Mouse (Mus musculus): ENCODE data around the gene Vsir. TPM values are rescaled to one million over a fixed set of nuclear protein-coding genes. Genes with fewer than 3 reads are reported as not detected.

Gene Vsir
- polyA plus RNA-seq, 1 experiment from 2014 or later = 1.6 TPM

DNA sequence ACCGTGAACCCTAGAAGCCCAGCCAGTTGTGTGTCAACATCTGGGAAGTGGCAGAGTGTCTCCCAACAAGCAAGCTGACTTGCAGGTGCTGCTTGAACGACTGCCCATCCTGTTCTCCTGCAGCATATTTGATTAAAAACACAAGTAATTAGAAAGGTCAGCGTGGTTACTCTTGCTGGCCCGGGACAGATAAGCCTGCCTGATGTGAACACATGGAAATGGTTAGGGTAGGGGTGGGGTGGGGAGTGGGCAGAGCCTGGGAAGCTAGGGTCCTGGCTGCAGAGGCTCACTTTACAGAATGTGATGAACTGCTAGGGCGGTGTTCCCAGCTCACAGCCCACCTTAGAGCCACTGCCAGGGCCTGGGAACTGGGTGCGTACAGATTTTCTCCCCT, 26.9 kb downstream of the Vsir start:
- H3K9me3 ChIP-seq = no peaks in the 10 kb centered on the region
- 69% methylated on average over 6 of the region's 6 CpGs for WGBS
- H3K4me2 ChIP-seq (replicated peaks) = no peak overlapping the region
- no peak overlapping the region for H3K4me3 ChIP-seq (replicated peaks)
- H3K36me3 ChIP-seq = no peaks in the 10 kb centered on the region
- no peak for ATAC-seq
- no peaks in the 10 kb centered on the region for H3K4me1 ChIP-seq (replicated peaks)
- H3K27ac ChIP-seq = no peak overlapping the region
- H3K9ac ChIP-seq (replicated peaks) = no peak overlapping the region
- no peaks in the 10 kb centered on the region for H3K27me3 ChIP-seq

DNA sequence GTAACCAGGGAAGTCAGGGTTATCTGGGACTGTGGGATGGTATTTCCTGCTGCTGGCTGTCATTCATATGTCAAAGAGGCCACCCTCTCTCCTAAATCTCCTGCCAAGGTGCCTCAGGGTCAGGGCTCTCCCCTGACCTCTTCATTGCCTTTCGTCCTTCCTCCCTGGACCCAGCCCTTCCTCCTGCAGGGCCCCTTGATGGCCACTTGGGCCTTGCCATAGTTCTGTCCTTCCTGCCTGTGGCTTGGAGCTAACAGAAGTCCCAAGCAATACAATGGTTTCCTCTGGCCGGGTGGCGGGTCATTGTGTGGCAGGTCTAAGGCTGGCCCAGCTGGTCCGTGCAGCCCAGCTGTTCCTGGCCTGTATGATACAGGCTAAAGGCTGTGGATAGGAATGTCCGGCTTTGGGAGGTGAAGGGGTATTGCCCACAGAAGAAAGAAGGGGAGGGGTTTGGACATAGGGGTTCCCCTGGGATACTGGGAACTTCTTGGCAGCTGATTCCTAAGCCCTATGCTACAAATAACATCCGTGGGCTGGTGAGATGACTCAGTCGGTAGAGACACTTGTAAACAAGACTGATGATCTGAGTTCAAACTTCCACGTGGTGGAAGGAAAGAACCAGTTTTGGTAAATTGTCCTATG, 27.4 kb downstream of the Vsir start:
- ATAC-seq = no peak
- Histone ChIP-seq H3K36me3 (no peaks in the 10 kb centered on the region), H3K4me2 (replicated peaks) (no peak overlapping the region), H3K4me1 (replicated peaks) (no peaks in the 10 kb centered on the region), H3K27ac (no peak overlapping the region), H3K9ac (replicated peaks) (no peak overlapping the region), H3K9me3 (no peaks in the 10 kb centered on the region), H3K27me3 (no peaks in the 10 kb centered on the region), H3K4me3 (replicated peaks) (no peak overlapping the region)
- 73% methylated on average over 8 of the region's 8 CpGs for WGBS

DNA sequence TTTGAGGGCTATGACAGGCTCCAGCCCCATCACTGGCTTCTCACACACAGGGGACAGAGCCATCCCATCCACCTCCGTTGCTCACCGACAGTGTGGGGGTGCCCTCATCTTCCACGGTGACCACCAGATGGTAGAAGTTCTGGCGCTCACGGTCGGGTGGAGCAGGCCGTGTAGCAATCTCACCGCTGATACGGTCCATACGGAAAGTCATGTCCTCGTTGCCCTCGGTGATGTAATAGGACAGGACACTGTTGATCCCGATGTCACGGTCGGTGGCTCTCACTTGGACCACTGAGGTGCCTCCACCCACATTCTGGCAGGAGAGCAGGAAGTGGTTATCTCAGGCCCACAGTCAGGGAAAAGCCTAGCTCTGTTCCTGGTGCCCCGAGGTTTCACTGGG, 30.1 kb downstream of the Vsir start:
- H3K4me2 ChIP-seq (replicated peaks) = no peak overlapping the region
- no peaks in the 10 kb centered on the region for H3K27me3 ChIP-seq
- 92% methylated on average over 16 of the region's 16 CpGs for WGBS
- H3K9me3 ChIP-seq = no peaks in the 10 kb centered on the region
- no peak overlapping the region for H3K27ac ChIP-seq
- H3K4me3 ChIP-seq (replicated peaks) = no peak overlapping the region
- no peak for ATAC-seq
- no peaks in the 10 kb centered on the region for H3K36me3 ChIP-seq
- H3K9ac ChIP-seq (replicated peaks) = no peak overlapping the region
- no peaks in the 10 kb centered on the region for H3K4me1 ChIP-seq (replicated peaks)

DNA sequence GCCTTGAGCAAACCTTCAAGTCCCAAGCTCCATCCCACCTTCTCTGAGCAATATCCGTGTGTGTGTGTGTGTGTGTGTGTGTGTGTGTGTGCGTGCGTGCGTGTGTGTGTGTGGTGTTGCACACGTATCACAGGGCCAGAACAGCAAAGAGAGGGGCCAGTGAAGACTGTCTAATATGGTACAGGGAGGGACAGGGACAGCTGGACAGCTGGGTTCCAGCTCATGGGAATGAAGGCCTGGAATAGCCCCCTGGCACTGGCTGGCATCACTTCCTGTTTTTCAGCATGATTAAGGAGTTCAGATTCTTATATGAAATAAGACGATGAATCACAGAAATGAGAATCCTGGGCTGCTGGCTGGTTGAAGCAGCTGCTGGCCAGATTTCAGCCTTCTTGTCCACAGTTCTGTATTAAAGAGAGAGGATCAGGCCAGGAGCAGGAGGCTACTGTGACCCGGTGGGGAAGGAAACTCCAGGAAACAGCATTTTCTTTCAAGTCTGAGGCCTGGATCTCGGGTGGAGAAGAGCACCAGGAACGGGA, 32.8 kb downstream of the Vsir start:
- Histone ChIP-seq H3K4me1 (replicated peaks) (no peaks in the 10 kb centered on the region), H3K27ac (no peak overlapping the region), H3K36me3 (no peaks in the 10 kb centered on the region), H3K9me3 (no peaks in the 10 kb centered on the region), H3K9ac (replicated peaks) (no peak overlapping the region), H3K4me2 (replicated peaks) (no peak overlapping the region), H3K4me3 (replicated peaks) (no peak overlapping the region), H3K27me3 (no peaks in the 10 kb centered on the region)
- WGBS = 84% methylated on average over 9 of the region's 9 CpGs
- no peak for ATAC-seq

DNA sequence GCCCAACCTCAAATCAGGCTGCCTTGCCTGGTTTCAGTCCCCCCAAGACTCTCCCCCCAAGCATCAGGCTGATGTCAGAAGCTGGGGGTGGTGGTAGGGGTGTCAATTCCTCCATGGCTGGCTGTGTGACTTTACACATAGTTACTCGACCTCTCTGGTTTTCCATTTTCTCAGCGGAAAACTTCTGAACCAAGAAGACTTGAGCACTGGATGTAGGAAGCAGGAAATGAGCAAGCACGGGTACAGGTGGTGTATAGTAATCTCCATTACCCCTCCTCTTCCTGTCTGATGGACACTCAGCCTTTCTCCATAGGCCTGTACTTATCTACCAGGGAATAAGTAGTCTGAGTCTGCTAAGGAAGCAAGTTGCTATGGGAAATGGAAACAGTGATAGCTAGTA, 33.6 kb downstream of the Vsir start:
- Histone ChIP-seq H3K4me3 (replicated peaks) (no peak overlapping the region), H3K27ac (no peak overlapping the region), H3K9ac (replicated peaks) (no peak overlapping the region), H3K4me2 (replicated peaks) (no peak overlapping the region), H3K27me3 (no peaks in the 10 kb centered on the region), H3K36me3 (no peaks in the 10 kb centered on the region), H3K9me3 (no peaks in the 10 kb centered on the region), H3K4me1 (replicated peaks) (no peaks in the 10 kb centered on the region)
- 76% methylated on average over 3 of the region's 3 CpGs for whole genome bisulfite sequencing
- no peak for ATAC-seq

DNA sequence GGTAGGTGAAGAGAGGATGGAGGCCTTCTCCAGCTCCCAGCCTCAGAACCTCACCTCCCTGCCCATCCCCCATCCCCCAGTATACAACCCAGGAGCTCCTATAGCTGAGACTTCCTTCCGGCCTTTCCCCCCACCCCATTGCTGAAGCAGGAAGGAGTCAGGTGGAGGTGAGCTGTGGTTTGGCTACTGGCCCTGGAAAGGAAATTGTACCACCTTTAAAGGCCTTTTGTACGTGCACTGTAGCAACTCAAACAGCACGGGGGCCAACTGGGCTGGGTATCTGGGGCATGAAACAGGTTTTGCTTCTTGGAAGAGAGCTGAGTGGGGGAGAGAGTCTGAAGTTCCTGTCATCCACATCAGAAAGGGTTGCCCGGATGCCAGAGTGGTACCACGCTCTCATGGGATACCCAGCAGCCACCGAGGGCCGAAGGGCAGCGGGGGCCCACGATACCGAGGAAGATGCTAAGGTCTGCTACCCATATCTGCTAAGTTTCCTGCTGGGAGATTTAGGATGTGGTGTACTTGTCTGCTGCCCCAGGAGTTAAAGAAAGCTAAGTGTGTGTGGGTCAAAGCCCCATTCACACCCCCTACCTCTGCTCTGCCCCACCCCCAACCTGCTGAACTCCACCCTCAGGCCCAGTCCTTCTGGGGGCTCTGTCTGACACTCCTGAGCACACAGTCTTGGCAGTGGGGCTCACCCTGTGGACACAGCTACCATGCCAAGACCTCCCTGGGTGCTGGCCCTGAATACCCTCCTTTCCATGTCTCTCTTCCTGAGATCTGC, 34.7 kb downstream of the Vsir start:
- H3K4me3 ChIP-seq (replicated peaks) = no peak overlapping the region
- ATAC-seq = no peak
- no peaks in the 10 kb centered on the region for H3K27me3 ChIP-seq
- no peaks in the 10 kb centered on the region for H3K9me3 ChIP-seq
- 73% methylated on average over 10 of the region's 10 CpGs for WGBS
- H3K4me2 ChIP-seq (replicated peaks) = no peak overlapping the region
- no peak overlapping the region for H3K27ac ChIP-seq
- H3K36me3 ChIP-seq = no peaks in the 10 kb centered on the region
- H3K4me1 ChIP-seq (replicated peaks) = no peaks in the 10 kb centered on the region
- no peak overlapping the region for H3K9ac ChIP-seq (replicated peaks)

DNA sequence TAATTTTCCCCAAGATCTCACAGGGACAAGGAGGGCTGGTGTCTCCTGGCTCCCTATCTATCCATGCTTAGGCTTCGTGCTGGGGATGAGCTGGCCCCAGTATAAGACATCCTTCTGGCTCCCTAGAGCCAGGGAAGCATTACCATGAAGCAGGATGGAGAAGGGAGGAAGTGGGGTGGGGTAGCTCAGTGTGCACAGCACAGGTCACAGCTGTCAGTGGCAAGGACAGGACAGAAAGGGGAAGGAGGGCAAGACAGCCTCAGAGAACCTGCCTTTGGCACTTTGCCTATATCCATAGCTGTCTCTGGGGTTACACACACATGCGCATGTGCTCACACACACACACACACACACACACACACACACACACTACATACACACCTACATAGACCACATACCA, 41.7 kb downstream of the Vsir start:
- Histone ChIP-seq H3K9ac (replicated peaks) (no peak overlapping the region), H3K27me3 (no peaks in the 10 kb centered on the region), H3K9me3 (no peaks in the 10 kb centered on the region), H3K27ac (no peak overlapping the region), H3K4me3 (replicated peaks) (no peak overlapping the region), H3K4me1 (replicated peaks) (peaks cover 9% of the 10 kb centered on the region), H3K4me2 (replicated peaks) (no peak overlapping the region), H3K36me3 (no peaks in the 10 kb centered on the region)
- WGBS = 78% methylated on average over 1 of the region's 2 CpGs
- ATAC-seq = no peak

DNA sequence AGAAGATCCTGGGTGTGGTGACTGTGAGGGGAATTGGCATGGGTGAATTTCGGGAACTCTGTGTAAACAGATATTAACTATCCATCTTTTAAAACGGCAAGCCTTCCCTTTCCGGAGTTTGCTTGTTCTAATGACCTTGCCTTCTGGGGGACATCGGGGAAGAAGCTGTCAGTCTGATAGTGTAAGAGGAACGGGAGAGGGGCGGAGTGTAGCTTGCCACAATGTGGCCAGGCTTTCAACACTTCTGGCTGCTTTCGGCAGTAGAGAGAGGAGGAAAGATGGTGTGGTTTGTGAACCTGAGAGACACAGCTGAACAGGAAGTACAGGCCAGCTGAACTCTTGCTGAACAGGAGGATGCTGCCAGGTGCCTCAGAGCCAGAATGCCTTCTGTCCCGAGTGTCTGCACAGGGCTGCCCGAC, 42.8 kb downstream of the Vsir start:
- no peak for ATAC-seq
- 70% methylated on average over 9 of the region's 9 CpGs for WGBS
- peaks cover 9% of the 10 kb centered on the region for H3K4me1 ChIP-seq (replicated peaks)
- H3K4me2 ChIP-seq (replicated peaks) = no peak overlapping the region
- H3K36me3 ChIP-seq = no peaks in the 10 kb centered on the region
- no peaks in the 10 kb centered on the region for H3K9me3 ChIP-seq
- H3K4me3 ChIP-seq (replicated peaks) = no peak overlapping the region
- H3K9ac ChIP-seq (replicated peaks) = no peak overlapping the region
- no peaks in the 10 kb centered on the region for H3K27me3 ChIP-seq
- no peak overlapping the region for H3K27ac ChIP-seq

DNA sequence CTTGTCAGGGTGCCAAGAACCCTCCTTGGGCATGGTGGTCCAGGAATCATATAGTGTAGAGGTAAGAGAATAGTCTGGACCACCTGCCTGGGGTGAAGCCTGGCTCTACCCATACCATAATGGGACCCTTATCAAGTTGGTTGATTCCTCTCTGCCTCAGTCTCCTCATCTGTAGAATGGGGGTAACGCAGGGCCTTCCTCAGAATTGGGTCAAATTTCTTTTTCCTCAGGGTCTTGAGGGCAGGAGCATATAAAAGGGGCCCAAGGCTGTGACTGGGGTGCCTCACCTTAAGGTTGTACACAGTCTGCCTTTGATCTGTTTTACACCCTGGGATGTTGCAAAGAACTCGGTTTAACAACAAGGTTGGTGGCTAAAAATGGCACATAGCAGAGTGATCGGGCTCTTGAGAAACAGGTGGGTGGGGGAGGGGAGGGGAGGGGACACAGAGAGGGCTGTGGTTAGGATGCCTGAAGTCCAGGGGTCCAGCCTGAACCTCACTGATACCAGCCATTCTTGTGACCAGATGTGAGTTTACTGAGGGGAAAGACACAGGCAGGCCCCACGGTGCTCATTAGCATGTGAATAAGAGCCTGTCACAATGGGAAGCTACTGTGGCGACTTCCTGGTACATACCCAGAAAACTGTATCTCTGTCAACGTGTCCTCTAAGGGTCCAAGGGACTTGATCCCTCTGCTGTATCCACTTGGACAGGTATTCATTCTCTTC, 43.7 kb downstream of the Vsir start:
- Histone ChIP-seq H3K9ac (replicated peaks) (no peak overlapping the region), H3K9me3 (no peaks in the 10 kb centered on the region), H3K4me1 (replicated peaks) (peaks cover 9% of the 10 kb centered on the region), H3K4me3 (replicated peaks) (no peak overlapping the region), H3K27ac (no peak overlapping the region), H3K27me3 (no peaks in the 10 kb centered on the region), H3K36me3 (no peaks in the 10 kb centered on the region), H3K4me2 (replicated peaks) (no peak overlapping the region)
- WGBS = 30% methylated on average over 6 of the region's 6 CpGs
- ATAC-seq = no peak

DNA sequence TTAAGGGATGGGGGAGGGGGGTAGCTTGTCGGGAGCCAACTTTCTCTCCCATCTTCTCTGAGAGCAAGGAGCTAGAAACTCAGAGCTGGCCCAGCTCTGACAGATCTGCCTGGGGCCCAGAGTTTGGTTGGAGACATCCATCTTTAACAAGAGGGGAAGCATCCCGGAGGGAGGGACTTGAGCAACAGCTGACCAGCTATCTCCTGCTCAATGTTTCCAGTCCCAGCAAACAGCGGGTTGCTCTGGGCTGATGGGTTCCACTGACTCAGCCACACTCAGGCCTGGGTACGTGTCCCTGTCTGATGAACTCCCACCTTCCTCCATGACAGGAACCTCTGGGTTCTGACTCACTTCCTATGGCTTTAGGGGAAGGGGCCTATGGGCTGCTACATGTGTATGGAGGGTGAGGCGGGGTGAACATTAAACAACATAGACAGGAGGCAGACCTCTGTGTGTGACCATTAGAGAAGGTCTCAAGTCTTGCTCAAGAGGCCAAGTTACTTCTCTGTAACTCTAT, 44.3 kb downstream of the Vsir start:
- Histone ChIP-seq H3K4me2 (replicated peaks) (no peak overlapping the region), H3K4me3 (replicated peaks) (no peak overlapping the region), H3K36me3 (no peaks in the 10 kb centered on the region), H3K27me3 (no peaks in the 10 kb centered on the region), H3K4me1 (replicated peaks) (peaks cover 9% of the 10 kb centered on the region), H3K9me3 (no peaks in the 10 kb centered on the region), H3K9ac (replicated peaks) (no peak overlapping the region), H3K27ac (no peak overlapping the region)
- 62% methylated on average over 5 of the region's 5 CpGs for WGBS
- ATAC-seq = no peak

DNA sequence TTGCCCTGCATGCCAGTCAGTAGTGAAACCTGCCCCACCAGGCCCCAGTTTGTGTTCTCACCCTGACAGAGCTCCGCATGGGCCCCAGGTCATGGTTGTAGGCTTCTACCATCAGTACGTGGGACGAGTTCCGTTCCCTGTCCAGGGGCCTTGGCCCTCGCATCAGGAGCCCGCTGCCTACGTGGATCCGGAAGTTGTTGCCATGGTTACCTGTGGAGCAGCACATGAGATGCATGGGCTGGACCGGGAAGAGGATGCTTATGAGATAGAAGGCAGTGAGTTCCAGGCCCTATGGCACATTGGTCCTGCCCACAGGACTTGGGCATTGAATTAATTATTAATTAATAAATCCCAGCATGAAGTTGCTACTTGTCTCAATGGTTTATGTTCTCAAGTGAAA, 45.0 kb downstream of the Vsir start:
- Histone ChIP-seq H3K27ac (no peak overlapping the region), H3K9me3 (no peaks in the 10 kb centered on the region), H3K4me1 (replicated peaks) (peaks cover 9% of the 10 kb centered on the region), H3K36me3 (no peaks in the 10 kb centered on the region), H3K4me2 (replicated peaks) (no peak overlapping the region), H3K27me3 (no peaks in the 10 kb centered on the region), H3K4me3 (replicated peaks) (no peak overlapping the region), H3K9ac (replicated peaks) (no peak overlapping the region)
- no peak; the same call in 1 of the 2 replicates for ATAC-seq
- WGBS = 83% methylated on average over 9 of the region's 9 CpGs

DNA sequence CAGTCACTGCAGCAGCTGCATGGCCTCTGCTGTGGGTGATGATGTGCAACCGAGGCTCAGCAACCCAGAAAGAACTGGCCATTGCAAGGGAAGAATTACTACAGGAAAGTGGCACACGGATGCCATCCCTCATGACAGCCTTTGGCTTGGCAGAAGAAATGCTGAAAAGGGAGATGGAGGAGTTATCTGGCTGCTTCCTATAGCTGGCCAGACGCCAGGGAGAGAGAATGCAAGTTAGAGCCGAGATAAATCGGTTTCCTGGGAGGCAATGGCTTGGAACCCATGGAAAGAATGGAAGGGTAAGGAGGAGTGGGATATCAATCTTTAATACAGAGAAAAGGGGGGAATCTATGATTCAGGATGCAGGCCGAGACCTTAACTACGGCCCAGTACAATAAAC, 48.3 kb downstream of the Vsir start:
- H3K4me1 ChIP-seq (replicated peaks) = peaks cover 22% of the 10 kb centered on the region
- H3K4me3 ChIP-seq (replicated peaks) = no peak overlapping the region
- H3K27me3 ChIP-seq = no peaks in the 10 kb centered on the region
- no peak overlapping the region for H3K9ac ChIP-seq (replicated peaks)
- H3K27ac ChIP-seq = no peak overlapping the region
- no peaks in the 10 kb centered on the region for H3K36me3 ChIP-seq
- no peaks in the 10 kb centered on the region for H3K9me3 ChIP-seq
- no peak overlapping the region for H3K4me2 ChIP-seq (replicated peaks)
- WGBS = 80% methylated on average over 7 of the region's 7 CpGs
- ATAC-seq = no peak
